Mouse (Mus musculus) left cerebral cortex, adult 6 months (tissue): Measurements from ENCODE around the gene P2ry12. TPM values are rescaled to one million over a fixed set of nuclear protein-coding genes. Genes with fewer than 3 reads are reported as not detected.

ENCODE experiments used
- long read RNA-seq, 2 experiments: library from polyadenylated mRNA; unstranded; transcript quantifications; one replicate each; pipeline ENCODE4 v2.0.0; 2019 to 2020
- polyA plus RNA-seq: library from polyadenylated mRNA; unstranded; fragments of <200 nt; fragmentation: Nextera tagmentation; gene quantifications from 2 replicates; pipeline ENCODE4 v1.2.3, GENCODE M21; 2021

Gene P2ry12
- 77.3 and 80.6 TPM in 2 replicates for polyA plus RNA-seq
- long read RNA-seq, experiment 1, transcript P2ry12-202 (3 exons, 2,101 nt) = minor isoform, 8 of 239 reads
- long read RNA-seq, experiment 1, transcript P2ry12-204 (3 exons, 2,157 nt) = minor isoform, 7 of 239 reads
- long read RNA-seq, experiment 1, transcript P2ry12-205 (2 exons, 619 nt) = major isoform, 185 of 239 reads
- long read RNA-seq, experiment 1, partial matches to known transcripts = 0 of 239 reads
- long read RNA-seq, experiment 1, other reads (novel, unspliced or antisense) = 36 of 239 reads
- long read RNA-seq, experiment 2, transcript P2ry12-205 (2 exons, 619 nt) = major isoform, 71 of 92 reads
- long read RNA-seq, experiment 2, partial matches to known transcripts = 0 of 92 reads
- long read RNA-seq, experiment 2, other reads (novel, unspliced or antisense) = 16 of 92 reads

DNA sequence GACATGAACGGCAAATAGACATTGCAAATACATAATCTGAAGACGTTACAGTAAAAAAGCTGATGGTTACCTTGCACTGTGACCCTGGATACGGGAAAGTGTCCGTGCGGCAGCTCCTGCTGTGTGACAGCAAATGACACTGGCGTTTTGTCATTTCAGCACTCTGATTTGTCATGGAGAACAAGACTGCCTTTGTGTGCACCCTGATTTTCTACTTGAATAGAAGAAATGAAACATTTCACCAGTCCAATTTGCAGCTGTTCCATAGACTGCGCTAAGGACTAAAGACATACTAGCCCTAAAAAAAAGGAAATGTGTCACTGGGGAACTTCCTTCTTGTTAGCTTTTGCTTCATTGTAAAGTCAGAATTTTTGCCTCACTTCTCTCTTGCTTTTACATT is at the start of gene P2ry12:
TSS of gene P2ry12 (minus strand) at position 168 of the 400 bp plus-strand sequence.

DNA sequence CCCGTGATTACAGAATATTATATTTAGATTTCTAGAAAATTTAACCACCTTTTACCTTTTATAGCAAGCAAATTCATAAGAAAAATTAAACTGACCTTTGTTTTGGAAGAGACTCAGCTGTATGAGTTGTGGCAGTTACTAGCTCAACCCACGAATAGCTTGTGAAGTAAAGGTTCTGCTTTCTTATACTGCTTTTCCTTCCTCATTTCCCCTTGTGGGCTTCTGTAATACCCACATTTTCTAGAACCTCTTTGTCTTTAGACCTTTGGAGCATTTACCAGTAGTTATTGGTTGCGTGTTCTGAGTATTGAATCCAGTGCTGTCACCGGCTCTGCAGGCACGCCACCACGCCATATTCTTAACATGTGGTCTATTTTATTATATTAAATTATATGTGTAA is 51.9 kb downstream of the P2ry12 start, which contains the start of gene P2ry13:
TSS of gene P2ry13 (minus strand) at position 156 of the 400 bp plus-strand sequence.

GRCm38 (mm10) chr3:59194938-59195337 is 67.7 kb downstream of the P2ry12 start, which contains the start of gene Gpr87:
Gene Gpr87, minus strand, starts transcription at chr3:59195104.

Other genes with a start within 250 kb of the P2ry12 start
- gene Gpr171, start 161.1 kb downstream of the P2ry12 start, polyA plus RNA-seq = 0.08 TPM in 1 of 2 replicates, not detected in the other
- 1.9 and 2.3 TPM in 2 replicates for gene P2ry14, start 109.3 kb downstream of the P2ry12 start, polyA plus RNA-seq
- gene Gpr87, start 67.8 kb downstream of the P2ry12 start, polyA plus RNA-seq = not detected in 2 replicates
- 3.2 and 4.7 TPM in 2 replicates for gene P2ry13, start 52.0 kb downstream of the P2ry12 start, polyA plus RNA-seq
- gene Igsf10, start 81.5 kb upstream of the P2ry12 start, polyA plus RNA-seq = 0.26 and 0.43 TPM in 2 replicates